Mouse (Mus musculus) monocyte, adult 5-6 weeks (primary cell): ENCODE data around the gene Fam83b. TPM values are rescaled to one million over a fixed set of nuclear protein-coding genes. Genes with fewer than 3 reads are reported as not detected.

ENCODE experiments used
- ATAC-seq: fragments of 153-309, 156-312 bp; replicated peaks from 2 replicates; pipeline ENCODE4 v1.8.0; 2017; ENCODE audit warnings: mild to moderate bottlenecking; ENCODE audit not compliant: low TSS enrichment, insufficient number of reproducible peaks, severe bottlenecking, poor library complexity, low FRiP score
- total RNA-seq: library from RNA; stranded (forward); fragments of 200-1000, 200-491, 200-594 nt; gene quantifications from 3 replicates; pipeline ENCODE4 v1.2.3, GENCODE M21; 2017

The Fam83b gene
- not detected in 3 replicates for total RNA-seq

- no peak for ATAC-seq
Observed at GRCm38 (mm10) chr9:76566515-76567280, at the start of gene Fam83b. TSS of gene Fam83b (minus strand) at chr9:76567116.

DNA sequence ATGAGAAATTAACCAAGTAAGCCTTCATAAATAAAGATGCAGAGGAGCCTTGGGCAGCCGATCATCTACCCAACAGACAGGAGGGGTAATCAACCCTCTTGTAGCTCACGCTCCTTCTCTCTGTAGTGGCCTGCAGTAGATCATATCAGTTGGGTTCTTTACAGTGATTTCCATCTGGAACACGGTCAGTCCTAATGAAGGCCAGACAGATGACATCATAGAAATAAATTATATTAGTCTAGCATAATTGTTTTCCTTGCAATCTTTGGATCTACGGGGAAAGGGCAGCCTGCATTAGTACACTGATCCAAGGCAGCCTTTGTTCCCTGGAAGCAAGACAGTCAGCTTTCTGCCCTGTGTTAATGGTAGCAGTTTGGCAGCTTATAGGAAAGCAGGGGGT lies 47.2 kb upstream of the Fam83b start:
- ATAC-seq: no peak

DNA sequence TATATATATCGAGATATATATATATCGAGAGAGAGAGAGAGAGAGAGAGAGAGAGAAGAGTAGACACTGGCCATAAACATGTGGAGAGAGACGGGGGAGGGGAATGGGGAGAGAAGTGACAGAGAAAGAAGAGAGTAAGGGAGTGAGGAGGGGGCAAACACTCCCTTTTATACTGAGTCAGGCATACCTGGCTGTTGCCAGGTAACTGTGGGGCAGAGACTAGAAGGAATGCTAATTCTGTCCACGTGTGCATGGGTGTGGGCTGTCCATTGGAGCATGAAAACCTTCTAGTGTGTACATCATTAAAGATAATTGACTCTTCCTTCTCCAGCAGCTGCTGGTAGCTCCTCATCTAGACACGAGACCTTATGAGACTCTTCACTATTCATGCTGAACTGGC lies 36.8 kb upstream of the Fam83b start:
- no peak for ATAC-seq

GRCm38 (mm10) chr9:76602874-76603273 lies 36.0 kb upstream of the Fam83b start:
- no peak for ATAC-seq

- ATAC-seq: no peak
Observed at GRCm38 (mm10) chr9:76597395-76597794, 30.5 kb upstream of the Fam83b start.

DNA sequence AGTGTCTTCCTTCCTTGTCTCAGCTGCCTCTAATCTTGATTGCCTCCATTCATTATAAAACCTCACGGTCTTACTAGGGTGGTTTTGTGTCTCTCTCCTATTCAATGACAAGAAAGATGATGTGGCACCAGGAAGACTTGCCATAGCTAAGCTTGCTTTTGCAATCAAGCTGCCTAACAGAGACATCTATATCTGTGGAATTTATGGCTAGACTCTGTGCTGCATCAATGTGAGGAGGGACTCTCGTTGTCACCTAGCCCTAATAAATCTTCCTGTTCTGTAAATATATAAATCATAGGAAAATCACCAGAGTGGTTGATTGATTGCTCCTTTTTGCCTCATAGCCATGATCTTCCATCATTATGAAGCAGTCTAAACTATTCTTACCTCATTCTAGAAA lies 26.9 kb upstream of the Fam83b start:
- ATAC-seq: no peak

DNA sequence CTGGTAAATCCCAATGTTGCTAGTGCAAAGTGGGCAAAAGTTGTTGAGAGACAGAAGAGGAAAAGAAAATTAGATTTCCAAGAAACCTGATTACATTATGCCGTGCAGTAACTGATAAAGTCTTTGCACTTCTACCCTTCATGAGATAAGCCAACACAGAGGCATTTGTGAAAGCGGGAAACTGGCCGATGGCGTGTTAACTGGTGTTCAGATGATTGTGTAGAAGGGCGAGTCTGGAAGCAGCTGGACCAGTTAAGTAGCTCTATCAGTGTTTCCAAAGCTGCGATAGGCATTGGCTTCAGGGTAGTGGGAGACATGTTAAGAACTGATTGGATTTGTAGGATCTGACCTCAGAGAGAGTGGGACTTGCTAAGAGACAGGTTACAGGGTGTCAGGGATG lies 17.0 kb upstream of the Fam83b start:
- no peak for ATAC-seq

DNA sequence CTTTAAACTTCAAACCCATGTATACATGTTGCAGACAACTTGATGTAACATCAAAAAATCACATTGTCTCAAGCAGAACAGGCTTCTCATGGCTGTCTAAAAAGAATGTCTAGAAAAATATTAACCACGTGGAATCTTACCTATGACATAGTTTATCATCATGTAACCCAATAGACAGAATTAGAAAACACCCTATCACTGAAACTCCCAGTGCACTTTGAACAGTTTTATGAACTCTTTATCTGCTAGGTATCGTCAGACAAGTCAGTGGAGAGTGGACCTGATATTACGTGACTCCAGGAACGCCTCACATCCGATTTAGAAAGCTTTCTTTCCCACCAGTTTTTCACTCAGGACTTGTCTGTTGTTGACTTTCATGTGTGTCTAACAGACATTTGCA lies 15.1 kb upstream of the Fam83b start:
- ATAC-seq: no peak

DNA sequence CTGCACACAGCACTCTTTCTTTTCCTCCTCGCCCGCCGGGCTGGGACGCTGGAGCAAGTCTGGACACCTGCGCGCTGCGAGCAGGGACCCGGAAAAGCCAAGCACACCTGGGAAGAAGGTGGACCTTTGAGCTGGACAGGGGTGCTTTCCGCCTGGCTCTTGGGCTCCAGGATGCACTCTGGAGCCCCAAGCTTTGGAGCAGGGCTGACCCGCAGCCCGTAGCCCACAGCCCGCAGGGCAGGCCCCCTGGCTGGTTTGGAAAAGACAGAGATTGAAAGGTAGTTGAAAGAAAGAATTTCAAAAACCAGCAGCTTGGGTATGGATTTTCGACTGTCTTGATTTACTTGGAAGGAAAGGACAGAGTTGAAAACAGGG lies 352 bp upstream of the Fam83b start:
- no peak for ATAC-seq

DNA sequence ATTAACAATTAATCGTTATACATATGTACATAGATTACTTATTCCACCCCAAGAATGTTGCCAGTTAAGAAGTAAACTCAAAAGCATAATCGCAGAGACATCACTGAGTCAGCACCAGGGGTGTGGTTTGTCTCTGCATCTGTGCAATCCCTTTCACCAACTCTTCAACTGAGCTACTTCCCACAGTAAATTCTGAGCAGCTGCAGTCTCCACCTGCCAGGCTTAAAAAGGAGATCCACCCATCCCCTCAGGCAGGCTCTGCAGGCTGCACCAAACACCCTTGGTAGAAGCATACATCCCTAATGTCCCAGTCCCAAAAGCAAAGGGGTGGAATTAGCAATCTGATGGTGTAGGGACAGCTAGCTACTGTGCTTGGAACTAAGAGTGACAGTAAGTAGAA lies 1.3 kb downstream of the Fam83b start:
- ATAC-seq: no peak

DNA sequence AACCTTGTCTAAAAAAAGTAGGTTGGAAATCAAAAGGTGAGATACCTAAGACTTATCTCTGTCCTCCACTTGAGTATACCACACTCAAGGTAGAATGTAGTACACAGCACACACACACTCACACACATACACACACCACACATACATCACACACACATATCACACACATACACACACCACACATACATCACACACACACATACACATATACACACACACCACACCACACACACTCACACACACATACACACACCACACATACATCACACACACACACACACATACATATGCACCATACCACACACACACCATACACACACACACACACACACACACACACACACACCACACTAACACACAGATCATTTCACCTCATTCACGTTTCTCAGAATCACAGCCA lies 2.8 kb downstream of the Fam83b start:
- no peak for ATAC-seq

DNA sequence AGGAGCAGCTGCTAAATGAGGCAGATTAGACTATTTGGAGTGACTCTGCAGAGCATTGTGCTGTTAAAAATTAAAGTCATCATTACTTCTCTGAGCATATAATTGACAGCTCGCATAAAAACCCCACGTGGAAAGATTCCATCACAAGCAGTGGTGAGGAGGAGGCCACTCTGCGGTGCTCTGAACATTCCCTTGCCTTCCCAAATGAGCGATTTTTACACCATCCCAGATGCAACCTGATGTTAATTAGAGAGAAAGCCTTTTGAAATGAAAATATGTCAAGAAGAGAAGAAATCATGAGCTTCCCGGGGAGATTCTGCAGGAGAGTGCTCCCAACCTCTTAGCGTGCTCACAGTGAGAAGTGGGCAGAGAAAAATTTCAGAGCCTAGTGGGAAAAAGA lies 4.1 kb downstream of the Fam83b start:
- ATAC-seq: no peak

DNA sequence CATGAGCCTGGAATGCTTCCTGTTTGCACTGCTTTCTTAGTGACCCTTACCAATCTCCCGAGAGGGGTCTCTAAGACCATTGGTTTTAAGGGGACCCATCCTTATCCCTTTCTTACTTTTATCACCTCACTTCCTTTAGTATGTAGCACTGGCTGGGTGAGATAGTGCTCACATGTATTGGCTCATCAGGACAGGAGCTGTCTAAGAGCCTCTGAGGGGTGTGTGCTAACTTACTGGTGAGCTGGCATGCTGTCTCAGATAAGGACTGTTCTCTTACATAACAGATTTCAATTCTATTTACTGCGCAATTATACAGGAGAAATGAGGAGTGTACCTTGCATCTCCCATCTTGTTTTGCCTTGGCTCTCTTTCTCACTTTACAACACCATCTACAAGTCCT lies 7.7 kb downstream of the Fam83b start:
- ATAC-seq: no peak

DNA sequence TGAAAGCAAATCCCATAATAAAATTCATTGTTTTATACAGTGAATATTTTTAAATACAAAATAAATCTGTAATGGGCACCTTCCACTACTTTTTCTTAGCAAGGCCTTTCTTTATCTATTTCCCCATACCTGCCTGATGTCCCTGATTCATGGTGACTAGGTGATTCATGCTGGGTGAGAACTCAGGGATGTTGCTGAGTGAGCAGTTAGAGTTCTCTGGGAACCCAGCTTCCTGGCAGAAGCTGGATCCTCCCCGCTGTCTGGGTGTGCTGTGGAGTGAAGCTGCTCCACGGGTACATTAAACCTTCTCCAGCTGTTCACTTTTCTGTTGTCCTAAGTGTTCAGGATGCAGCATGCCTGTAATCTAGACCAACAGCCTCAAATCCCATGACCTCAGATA lies 13.2 kb downstream of the Fam83b start:
- ATAC-seq: no peak

GRCm38 (mm10) chr9:76553115-76553514 lies 13.8 kb downstream of the Fam83b start:
- ATAC-seq: no peak

- ATAC-seq: no peak
Observed at GRCm38 (mm10) chr9:76546714-76547113, 20.2 kb downstream of the Fam83b start.

- ATAC-seq: no peak
Observed at GRCm38 (mm10) chr9:76540684-76541083, 26.2 kb downstream of the Fam83b start.

DNA sequence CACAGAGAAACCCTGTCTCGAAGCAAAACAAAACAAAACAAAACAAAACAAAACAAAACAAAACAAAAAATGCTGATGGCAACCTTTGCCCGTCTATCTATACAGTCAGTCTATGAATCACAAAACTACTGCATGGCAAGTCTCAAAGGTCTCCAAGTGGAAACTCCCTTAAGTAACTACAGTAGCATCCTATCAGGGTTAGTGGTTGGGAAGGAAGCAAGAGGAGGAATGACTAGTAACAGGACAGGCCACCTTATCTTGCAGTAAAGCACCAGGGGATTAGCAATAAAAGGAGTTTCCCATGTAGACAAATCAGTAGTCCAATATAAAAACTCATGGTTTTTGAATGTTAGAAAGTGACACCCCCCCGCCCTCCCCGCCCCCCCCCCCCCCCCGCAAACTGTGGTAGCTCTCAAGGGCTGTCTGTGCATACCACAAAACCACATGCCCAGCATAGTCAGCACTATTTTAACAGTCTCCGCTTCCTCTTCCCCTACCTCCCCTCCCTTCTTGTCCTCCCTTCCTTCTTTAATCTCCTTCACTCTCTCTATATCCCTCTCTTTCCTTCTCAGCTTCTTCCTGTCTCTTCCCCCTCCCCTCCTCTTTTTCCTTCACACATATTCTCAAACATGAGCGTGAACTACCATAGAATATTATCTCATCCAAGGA lies 26.8 kb downstream of the Fam83b start:
- no peak for ATAC-seq

DNA sequence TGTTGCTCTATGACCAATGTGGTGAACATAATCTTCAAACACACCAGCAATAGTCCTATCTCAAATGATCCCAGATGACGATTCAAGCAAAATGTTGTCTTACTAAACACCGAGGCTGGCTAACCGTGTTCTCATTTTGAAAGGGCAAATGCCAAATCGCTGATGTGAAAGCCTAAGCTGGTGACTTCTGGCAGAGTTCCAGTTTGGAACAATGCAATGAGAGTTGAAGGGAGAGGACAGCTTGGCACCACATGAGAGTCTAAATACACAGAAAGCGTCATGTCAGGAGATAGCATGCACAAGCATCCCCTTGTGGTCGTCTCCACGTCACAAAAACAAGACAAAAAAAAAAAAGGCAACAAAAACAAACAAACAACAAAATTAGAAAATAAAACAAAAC lies 27.6 kb downstream of the Fam83b start:
- no peak for ATAC-seq

- ATAC-seq: no peak
Observed at GRCm38 (mm10) chr9:76536032-76536431, 30.9 kb downstream of the Fam83b start.
